Mouse (Mus musculus) gonadal fat pad, adult 2 months (tissue): ENCODE data around the gene Paox. TPM values are rescaled to one million over a fixed set of nuclear protein-coding genes. Genes with fewer than 3 reads are reported as not detected.
A peak's percentile ranks its signal among the peaks of the same experiment; 100 is the strongest.
"Not testable (repeated sequence)": the region's sequence is repeated elsewhere in the genome, so short reads cannot be mapped to it uniquely, and the experiment has no call there.

Experiments
- DNase-seq: peaks from one replicate; pipeline ENCODE4 v3.0.0-alpha.2; 2012; ENCODE audit warnings: low read depth
- polyA plus RNA-seq: library from polyadenylated mRNA; depleted of rRNA; stranded (reverse); fragments of >200 nt; gene quantifications from 2 replicates; pipeline ENCODE4 v1.2.3, GENCODE M21; 2012

Paox gene
- polyA plus RNA-seq, 1 experiment = 18.0 TPM

DNA sequence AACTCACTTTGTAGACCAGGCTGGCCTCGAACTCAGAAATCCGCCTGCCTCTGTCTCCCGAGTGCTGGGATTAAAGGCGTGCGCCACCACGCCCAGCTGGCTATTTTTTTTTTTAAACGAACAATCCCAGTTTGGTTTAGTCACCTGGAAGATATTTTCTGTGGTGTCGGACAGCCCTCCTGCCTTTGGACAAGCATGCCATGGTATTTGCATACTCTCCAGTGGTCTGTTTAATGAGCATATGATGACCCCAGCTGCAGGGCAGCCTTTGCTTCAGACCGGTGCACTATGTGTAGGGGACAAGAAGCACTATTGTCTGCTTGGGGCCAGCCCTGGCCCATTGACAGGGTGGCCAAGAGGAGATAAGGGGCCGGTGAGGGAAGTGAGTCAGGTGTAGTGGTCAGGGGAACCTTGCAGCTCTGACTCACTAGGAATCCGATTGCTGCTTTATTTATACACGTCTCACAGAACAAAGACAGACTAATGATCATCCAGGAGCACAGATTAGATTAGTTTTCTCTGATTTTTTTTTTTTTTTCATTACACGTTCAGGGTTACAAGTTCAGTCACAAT is 5.8 kb downstream of the Paox start:
- DNase-seq = no peak

DNA sequence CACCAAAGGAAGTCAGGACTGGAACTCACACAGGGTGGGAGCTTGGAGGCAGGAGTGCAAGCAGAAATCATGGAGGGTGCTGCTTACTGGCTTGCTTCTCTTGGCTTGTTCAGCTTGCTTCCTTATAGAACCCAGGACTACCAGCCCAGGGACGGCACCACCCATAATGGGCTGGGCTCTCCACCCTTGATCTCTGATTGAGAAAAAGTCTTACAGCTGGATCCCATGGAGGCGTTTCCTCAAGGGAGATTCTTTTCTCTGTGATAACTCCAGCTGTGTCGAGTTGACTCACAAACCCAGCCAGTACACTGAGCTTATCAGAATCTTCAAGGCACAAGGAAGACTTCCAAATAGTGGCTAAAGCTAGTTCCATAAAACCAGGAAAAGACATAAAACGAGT is 7.2 kb downstream of the Paox start:
- DNase-seq = no peak

DNA sequence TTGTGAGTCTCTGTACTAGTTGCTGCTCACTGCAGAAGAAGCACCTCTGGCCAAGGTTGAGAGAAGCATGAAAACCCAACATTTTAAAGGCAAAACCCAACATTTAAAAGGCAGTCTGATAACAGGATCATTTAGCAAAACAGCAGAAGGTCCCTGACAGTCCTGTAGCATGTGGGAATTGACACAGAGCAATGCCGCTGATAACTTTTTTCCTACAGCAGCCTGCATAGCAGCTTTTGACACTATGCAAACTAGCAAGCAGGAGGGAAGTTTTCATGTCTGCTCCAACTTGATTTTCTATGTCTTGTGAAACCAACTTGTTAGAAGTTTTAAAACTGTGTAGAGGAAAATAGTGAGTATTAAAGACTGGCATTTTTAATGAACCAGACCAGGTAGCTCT is 8.8 kb downstream of the Paox start:
- no peak for DNase-seq

DNA sequence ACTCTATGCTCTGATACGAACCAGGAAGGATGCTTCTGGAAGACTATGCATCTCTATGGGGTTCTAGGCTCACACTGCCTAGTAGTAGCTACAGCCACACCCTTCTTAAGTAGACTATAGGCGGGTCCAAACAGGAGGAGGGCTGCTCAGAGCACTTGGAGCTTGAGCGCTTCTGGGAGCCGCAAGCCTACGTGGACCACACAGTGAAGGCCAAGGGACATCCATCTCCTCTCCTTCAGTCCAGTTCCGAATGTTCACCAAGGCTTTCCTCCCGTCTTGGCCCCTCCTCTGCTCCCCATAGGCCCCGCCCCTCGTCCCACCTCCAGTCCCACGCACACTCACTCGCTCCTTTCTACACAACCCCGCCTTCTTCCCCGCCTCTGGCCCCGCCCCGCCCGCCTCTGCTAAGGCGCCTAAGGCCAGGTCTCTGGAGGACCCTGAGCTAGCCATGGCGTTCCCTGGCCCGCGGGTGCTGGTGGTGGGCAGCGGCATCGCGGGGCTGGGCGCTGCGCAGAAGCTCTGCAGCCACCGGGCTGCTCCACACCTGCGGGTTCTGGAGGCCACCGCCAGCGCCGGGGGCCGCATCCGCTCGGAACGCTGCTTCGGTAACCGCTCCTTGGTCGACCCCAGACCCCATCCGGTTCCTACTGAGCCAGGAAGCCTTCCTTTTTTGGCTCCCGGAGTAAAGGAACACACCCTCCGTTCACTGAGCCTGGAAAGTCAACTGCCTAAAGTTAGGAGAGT is 9.9 kb downstream of the Paox start:
- no peak for DNase-seq

DNA sequence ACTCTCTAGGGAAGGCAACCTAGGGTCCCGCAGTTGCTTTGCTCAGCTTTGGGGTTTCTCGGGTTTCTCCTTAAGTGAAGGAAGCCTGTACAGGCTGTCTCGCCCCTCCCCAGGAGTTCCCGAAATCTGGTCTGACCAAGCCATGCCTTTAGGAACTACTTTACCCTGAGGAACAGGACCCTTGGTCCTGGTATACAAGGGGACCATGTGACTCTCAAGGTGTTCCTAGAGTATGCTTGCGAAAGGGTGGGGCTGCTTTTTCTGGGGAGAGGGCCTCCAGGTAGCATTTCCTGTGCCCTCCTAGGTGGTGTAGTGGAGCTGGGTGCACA is 10.4 kb downstream of the Paox start:
- DNase-seq = no peak

DNA sequence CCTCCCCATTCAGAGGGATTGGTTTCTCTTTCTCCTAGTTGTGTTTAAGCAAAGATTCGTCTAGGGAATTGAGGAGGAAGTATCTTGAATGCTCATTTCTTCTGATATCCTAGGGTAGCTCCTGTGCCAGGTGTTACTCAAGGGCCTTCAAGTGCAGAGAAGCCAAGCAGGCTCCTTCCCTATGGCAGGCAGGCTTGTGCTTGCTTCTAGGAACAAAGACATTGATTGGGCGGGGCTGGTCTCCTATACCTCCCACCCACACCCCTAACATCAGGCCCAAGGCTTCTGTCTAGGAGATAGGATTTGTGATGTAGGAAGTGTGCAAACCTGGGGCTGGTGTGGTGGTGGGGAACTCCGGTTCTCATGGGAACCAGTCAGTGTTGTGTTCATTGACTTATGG is 11.3 kb downstream of the Paox start:
- DNase-seq = no peak

DNA sequence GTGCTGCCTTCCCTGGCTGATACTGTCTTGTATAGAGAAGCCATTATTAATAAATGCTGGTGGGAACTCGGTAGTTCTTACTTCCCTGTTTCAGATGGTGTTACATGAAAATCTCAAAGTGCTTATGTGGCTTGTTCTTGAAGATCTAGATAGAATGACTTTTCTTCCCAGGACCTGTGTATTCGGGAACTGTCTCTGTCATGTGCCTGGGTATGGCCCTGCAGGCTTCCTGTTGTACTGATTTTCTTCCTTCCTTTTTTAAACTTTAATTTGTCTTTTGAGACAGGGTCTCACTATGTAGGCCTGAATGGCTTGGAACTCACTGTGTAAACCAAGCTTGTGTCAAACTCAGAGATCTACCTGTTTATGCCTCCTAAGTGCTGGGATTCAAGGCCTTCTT is 12.3 kb downstream of the Paox start:
- no peak for DNase-seq

DNA sequence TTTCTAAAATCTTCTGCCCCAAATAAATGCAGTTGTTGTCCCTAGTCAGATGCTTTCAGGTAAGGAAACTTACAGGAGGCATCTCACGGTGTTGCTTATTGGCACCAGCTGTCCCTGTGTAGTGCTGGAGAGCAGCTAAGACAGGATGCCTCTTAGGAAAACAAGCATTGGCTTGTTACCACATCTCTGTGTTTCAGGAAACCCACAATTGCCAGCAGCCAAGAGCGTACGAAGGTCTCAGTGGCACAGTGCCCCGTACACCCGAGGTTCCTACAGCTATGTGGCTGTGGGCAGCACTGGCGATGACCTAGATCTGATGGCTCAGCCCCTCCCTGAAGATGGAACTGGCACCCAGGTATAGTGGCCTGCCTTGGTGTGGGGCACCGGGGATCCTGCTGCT is 16.6 kb downstream of the Paox start:
- not testable (repeated sequence) for DNase-seq

DNA sequence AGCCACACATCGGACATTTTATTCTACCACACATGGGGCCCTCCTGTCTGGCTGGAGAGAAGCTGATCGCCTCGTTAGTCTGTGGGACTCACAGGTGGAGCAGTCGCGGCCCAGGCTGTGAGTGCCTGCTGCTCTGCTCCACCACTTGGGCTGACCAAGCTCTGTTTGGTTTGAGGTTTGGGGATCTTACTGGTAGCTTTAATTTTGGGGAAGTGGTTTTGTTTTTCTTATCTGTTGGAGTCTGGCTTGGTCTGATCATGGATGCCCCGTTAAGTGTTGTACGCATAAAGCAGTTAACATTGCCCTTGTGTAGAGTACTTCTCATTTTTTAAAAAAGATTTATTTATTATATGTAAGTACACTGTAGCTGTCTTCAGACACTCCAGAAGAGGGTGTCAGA is 18.4 kb downstream of the Paox start:
- DNase-seq = not testable (repeated sequence)

DNA sequence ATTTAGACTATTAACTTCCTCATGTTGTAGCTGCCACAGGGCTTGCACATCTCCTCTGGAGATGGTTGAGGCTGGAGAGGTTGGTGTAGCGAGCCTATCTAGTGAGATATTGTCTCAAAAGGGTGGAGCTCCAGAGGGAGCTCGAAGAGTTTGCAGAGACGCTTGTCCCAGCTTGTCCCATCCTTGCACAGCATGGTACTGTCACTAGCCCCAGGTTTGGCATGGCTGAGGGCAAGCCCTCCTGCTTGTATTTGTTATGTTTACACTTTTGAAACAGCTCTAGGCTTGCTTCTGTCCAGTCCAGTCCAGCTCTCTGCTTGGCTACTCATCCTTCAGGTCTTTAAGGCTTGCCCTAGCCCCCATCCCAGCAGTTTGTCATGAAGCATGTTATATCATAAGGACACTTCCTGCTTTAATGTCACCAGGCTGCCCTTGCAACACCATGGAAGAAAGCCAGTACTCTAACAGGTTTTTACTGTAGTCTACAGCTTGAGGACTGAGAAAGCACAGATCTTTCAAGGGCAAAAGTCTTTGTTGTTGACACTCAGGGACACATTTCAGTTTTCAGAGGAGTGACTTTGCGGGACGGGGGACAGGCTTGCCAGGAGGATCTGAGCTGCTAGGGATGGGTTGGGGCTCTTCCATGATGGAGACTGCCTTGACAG is 19.6 kb downstream of the Paox start:
- DNase-seq = peak; percentile 57

DNA sequence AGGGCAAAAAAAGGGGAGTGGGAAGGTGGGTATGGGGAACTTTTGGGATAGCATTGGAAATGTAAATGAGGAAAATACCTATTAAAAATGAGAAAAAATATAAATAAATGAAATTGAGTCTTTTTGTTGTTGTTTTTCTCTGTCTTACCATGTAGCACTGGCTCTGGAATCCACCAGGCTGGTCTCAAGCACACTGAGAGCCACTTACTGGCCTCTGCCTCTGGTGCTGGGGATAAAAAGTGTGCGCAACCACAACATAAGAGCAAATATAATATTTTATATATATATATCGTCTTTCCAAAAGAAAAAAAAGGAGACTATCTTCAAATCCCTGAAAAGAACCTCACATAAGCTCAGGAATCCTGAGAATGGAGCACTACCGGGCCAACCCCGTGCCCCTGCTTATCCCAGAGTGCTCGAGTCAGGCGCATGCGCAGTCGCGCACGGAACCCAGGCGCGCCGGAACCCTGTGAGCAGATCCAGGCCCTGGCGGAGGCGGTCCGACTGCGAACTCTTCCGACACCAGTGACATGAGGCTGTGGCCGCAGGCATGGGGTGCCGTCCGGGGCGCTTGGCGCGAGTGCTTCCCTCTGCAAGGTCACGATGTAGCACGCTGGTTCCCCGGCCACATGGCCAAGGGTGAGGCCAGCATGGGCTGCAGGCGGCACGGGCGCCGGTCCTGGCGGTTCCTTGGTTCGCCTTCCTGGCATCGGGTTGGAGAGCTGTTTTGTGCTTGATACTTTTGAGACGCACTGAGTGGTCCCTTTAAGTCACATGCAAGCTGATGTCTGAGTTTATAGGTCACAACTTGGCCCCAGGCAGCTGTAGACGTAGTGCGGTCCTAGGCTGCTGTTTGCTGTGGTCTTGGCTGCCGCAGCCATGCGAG is 21.8 kb downstream of the Paox start, which contains the start of gene Mtg1:
Mtg1 (plus strand) TSS at position 430 of the 886 bp plus-strand sequence.
- no peak for DNase-seq

DNA sequence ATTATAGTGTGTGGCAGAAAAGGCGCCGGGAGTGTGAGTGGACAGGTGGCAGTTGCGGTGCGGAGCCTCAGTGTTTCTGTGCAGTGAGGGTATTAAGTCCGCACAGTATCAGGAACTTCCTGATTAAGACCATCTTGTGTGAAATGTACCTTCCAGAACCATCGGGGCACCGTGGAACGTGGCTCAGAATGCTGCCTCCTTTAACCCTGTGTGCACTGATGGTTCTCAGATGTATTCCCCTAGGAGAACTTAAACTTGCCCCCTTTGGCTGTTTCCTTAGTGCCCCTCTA is 22.4 kb downstream of the Paox start:
- DNase-seq = no peak

DNA sequence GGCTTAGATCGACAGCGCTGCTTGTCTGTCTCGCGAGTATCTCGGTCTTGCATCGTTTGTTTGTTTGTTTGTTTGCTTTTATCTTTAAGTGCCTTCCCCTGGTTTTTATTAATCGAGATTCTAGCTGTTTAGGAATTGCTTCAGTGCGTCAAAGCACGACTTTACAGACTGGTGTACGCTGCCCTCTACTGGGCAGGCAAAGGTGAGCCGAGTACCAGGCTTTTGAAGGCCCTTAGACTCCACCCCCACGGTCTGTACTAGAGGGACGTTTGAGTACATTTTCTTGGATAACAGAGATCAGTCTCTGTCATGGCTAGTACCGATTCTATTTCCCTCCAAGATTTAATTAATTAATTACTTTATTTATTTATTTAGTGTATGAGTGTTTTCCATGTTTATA is 25.8 kb downstream of the Paox start:
- DNase-seq = no peak

DNA sequence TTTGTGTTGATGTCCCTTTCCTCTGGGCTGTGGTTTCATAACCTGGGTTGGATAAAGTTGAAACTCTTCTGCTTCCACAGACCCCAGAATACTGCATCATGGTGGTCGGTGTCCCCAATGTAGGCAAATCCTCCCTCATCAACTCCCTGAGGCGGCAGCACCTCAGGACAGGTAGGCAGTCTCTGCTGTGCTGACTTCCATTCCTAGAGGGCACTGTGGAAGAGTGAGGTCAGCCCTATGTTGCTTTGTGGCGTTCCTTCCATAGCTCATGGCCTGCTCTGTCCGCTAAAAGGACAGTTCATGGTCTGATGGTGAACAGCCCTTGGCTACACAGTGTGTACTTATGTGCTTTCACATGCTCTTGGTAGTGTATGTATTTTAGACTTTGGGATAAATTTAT is 29.0 kb downstream of the Paox start:
- DNase-seq = no peak

DNA sequence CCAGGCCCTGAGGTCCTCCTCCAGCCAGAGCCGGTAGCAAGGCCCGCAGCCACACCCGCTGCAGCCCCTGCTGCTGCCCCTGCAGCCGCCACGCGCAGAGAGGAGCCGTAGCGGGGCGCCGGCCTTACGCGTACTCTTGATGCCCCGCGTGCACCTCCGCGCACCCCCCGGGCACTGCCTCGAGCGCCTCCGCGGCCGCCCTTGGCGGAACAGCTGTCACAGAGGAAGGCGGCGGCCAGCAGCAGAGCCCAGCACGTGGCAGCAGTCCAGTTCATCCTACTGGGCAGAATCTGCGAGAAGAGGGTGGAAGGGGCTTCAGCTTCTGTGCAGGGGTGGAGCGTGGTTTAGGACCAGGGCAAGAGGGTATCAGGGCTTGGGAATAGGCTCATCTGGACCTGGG is 37.8 kb downstream of the Paox start:
- no peak for DNase-seq

DNA sequence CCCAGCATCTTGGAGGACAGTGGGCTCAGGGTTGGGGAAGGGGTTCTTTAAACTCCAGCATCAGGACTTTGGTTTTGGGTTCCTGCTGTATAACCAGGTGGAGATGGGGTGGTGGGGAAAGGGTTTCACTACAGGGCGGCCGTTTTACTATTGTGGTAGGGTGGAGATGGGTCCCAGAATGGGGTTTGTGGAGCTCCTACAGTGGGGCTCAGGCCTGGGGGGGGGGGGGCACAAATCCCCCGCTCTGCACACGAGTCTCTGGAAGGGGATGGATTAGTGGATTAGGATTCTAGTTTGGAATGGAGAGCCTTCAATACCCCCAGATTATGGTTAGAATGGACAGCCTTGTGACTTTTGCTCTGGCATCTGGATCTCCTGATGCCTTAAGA is 38.2 kb downstream of the Paox start:
- DNase-seq = no peak

DNA sequence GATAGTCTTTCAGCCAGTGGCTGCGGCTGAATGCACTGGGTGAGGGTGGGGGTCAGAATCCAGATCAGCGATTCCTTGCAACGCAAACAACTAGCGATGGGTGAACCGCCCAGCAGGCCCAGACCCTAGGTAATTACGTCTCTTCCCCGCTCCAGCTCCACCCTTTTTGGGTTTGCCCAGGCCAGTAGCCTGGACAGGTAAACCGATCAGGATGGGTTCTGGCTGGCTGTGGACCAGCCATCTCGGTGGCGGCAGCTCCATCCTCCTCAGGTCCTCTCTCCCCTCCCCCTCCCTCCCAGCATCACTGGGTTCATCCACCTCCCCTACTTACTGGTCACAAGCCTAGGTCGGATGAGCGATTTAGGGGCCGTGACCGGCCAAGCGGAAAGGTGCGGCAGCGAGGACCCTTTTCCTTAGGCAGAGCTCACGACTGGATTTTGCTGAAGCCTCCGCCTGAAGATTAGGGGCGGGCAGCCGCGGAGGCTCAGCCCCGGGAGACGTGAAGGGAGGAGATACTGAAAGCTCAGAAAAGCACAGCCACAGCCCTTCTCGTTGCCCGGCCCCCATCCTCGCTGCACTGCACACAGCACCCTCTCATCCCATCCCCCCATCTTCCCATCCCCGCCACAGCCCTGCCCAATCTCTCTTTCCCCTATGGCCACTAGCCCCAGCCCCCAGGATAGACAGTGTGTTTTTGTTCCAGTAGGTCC is 38.8 kb downstream of the Paox start, which contains the start of gene Sprn:
Sprn (minus strand) TSS at position 660 of the 710 bp plus-strand sequence.
- DNase-seq = no peak

DNA sequence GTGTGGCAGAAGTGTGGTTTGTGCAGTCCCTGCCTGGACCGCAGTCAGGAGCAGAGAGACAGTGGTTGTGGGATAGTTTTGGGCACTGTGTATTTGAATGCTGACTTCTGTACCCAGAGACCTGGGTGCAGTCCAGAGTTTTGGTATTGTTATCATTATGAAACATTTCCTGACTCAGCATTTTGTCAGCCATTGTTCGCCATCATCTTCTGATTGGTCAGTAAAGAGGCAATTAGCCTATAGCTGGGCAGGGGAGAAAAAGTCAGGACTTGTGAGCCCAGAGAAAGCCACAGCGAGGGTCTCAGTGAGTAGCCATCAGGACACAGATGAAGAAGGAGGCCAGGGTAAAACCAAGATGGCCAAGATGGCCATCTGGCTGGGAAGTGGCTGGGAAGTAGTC is 44.8 kb downstream of the Paox start:
- no peak for DNase-seq

DNA sequence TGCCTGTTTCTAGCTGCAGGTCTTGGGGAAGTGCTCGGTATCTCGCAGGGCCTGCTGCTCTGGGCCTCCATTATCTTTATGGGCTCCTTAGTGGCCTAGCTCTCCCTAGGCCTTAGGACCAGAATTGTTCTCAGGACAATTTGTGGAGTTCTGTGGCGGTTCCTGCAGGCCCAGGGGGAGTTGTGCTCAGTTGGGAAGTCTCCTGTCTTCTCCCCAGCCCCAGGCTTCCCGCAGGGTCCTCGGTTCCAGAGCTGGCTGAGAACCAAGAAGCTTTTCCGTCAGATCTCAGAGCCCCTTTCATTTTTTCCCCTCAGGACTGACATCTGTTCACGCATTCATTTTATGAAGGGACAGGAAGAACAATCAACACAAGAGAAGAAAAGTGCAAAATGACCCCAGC is 49.1 kb downstream of the Paox start, which contains the start of gene Olfr522:
Olfr522 (minus strand) TSS at position 101 of the 400 bp plus-strand sequence.
- DNase-seq = no peak

DNA sequence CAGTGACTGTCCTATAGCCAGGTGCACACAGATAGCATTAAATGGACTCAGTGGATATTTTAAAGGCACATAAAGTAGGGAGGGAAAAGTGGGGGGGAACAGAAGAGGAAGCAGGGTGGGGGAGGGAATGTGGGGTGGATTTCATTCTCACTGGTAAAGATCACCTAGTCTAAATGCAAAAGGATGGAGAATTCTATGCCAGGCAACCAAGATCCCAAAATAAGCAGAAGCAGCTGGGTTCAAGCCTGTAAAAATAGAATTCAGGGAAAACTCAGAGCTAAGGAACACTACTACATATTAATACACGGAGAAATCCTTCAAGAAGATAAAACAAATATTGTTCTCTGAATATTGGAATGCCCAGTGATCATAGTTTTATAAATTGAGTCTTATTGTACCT is 52.4 kb downstream of the Paox start:
- DNase-seq = no peak

DNA sequence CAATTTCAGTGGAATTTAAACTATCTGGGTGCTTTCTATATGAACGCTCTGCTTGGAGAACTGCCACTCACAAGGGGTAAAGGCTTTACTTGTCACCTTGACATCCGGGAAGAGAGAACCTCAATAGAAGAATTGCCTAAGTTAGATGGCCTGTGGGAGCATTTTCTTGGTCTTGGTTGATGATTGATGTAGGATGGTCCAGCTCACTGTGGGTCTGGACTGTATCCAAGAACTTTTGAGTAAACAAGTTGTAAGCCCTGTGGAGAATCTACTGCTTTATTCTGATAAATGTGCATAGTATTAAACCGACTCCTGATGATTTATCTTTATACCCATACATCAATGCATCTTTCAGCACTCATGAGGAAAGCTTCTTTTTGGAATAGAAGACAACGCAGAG is 53.8 kb downstream of the Paox start:
- no peak for DNase-seq

DNA sequence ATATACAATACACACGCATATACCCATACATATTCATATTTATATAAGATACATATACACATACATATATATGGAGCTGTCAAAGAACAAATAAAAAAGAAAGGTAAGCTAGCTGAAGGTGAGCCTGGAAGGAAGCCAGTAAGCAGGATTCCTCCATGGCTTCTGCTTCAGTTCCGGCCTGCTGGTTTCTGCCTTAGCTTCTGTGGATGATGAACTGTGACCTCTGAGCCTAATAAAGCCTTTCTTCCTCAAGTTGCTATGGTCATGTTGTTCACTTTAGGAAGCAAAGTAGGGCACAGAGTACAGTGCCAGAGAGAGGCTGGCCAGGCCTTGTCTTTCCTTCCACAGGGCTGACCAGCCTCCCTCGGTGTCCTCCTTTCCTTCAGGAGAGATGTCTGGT is 55.3 kb downstream of the Paox start:
- DNase-seq = no peak
